Mouse (Mus musculus): ENCODE data around the gene Fxyd3. TPM values are rescaled to one million over a fixed set of nuclear protein-coding genes. Genes with fewer than 3 reads are reported as not detected.

Fxyd3 gene
- polyA plus RNA-seq, 1 experiment = not detected

DNA sequence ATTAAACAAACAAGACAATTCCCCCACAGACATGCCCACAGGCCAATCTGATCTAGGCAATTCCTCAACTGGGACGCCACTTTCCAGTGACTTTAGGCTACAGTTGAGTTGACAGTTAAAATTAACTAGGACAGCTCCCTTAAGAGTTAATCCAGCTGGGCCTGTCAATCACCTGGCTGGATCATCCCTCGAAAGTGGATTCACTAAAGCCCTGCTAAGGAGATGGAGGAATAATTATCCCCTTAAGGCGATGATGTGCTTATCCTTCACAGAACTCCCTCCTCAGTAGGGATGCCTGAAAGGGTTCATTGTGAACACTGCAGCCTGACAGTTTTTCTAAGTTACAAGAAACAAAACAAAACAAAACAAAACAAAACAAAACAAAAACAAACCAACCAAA is 4.1 kb upstream of the Fxyd3 start:
- Histone ChIP-seq H3K4me1 (ENCODE audit: control insufficient read depth, insufficient read depth, low read length) (peaks cover 13% of the 10 kb centered on the region), H3K27ac (ENCODE audit: insufficient read depth, low read depth, low read length) (no peak overlapping the region), H3K4me3 (ENCODE audit: insufficient read depth, low read depth, low read length) (no peak overlapping the region)
- no peak for TF ChIP-seq POLR2A (IDR thresholded peaks at IDR 0.05; ENCODE audit: insufficient read depth, low read depth, low read length)
- no peak for TF ChIP-seq CTCF (IDR thresholded peaks at IDR 0.05; ENCODE audit: insufficient read depth, low read depth, low read length)
- WGBS = 55% methylated on average over 3 of the region's 3 CpGs

DNA sequence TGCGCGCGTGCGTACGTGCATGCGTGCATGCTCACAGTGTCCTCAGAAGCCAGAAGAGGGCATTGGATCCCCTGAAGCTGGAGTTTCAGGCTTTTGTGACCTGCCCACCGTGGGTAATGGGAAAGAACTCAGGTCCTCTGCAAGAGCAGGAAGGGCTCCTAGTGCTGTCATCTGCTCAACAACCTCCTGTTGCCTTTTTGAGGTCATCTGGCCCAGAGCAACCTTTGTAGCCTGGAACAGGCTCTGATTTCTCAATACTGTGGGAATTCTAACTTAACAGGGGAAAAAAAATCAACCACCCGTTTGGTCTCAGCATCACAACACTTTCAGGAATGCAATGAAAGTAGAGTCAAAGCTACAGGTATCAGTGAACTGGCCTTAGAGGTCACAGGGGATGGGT is 3.2 kb upstream of the Fxyd3 start:
- TF ChIP-seq CTCF (IDR thresholded peaks at IDR 0.05; ENCODE audit: insufficient read depth, low read depth, low read length) = no peak
- no peak for TF ChIP-seq POLR2A (IDR thresholded peaks at IDR 0.05; ENCODE audit: insufficient read depth, low read depth, low read length)
- 92% methylated on average over 8 of the region's 8 CpGs for WGBS
- Histone ChIP-seq H3K4me1 (ENCODE audit: control insufficient read depth, insufficient read depth, low read length) (peaks cover 9% of the 10 kb centered on the region), H3K27ac (ENCODE audit: insufficient read depth, low read depth, low read length) (no peak overlapping the region), H3K4me3 (ENCODE audit: insufficient read depth, low read depth, low read length) (no peak overlapping the region)

GRCm38 (mm10) chr7:31077885-31078445 is 1.5 kb upstream of the Fxyd3 start:
- Histone ChIP-seq H3K27ac (ENCODE audit: insufficient read depth, low read depth, low read length) (peak overlapping the region; percentile 43), H3K4me3 (ENCODE audit: insufficient read depth, low read depth, low read length) (no peak overlapping the region), H3K4me1 (ENCODE audit: control insufficient read depth, insufficient read depth, low read length) (peaks cover 7% of the 10 kb centered on the region)
- WGBS = 39% methylated on average over 5 of the region's 5 CpGs
- peak; percentile 29; the same call in 1 of the 2 replicates for TF ChIP-seq CTCF (IDR thresholded peaks at IDR 0.05; ENCODE audit: insufficient read depth, low read depth, low read length)
- no peak for TF ChIP-seq POLR2A (IDR thresholded peaks at IDR 0.05; ENCODE audit: insufficient read depth, low read depth, low read length)

DNA sequence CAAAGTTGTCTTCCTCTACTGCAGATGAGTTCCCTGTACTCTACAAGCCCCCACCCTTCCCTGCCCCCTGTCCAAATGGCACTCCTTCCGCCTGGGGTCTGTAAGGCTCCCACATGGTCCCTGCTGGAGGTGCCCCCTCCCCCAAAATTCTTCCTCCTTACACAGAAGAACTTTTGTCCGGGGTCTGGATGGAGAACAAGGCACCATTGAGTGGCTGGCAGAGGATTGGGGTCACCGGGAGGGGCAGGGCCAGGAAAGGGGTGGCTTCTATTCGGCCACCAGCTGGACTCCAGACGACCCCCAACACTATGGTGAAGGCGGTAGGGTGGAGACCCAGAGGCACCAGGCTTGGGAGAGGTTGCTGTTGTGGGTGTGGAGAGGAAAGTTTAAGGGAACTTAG is 966 bp upstream of the Fxyd3 start:
- H3K4me1 ChIP-seq (ENCODE audit: control insufficient read depth, insufficient read depth, low read length) = peaks cover 4% of the 10 kb centered on the region; the same call in 1 of the 2 replicates
- 24% methylated on average over 6 of the region's 6 CpGs for WGBS
- TF ChIP-seq CTCF (IDR thresholded peaks at IDR 0.05; ENCODE audit: insufficient read depth, low read depth, low read length) (no peak), POLR2A (IDR thresholded peaks at IDR 0.05; ENCODE audit: insufficient read depth, low read depth, low read length) (no peak)
- no peak overlapping the region for H3K4me3 ChIP-seq (ENCODE audit: insufficient read depth, low read depth, low read length)
- peak overlapping the region; percentile 43; the same call in 1 of the 2 replicates for H3K27ac ChIP-seq (ENCODE audit: insufficient read depth, low read depth, low read length)

DNA sequence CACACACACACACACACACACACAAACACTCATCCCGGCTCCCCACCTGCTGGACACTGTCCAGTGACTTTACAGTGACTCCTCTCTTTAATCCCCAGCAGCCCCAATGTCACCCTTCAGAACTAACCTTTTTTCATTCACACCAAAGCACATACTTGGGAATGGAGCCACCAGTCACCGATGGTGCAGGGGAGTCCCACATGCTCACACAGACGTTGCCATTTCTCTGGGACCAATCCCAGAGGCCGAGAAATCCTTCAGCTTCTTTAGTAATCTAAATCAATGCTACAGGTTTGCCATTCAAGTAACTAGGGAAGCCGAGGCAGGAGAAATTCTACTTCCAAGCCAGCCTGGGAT is 1.8 kb downstream of the Fxyd3 start:
- no peak overlapping the region for H3K4me3 ChIP-seq (ENCODE audit: insufficient read depth, low read depth, low read length)
- 73% methylated on average over 5 of the region's 5 CpGs for WGBS
- peaks cover 4% of the 10 kb centered on the region; the same call in 1 of the 2 replicates for H3K4me1 ChIP-seq (ENCODE audit: control insufficient read depth, insufficient read depth, low read length)
- TF ChIP-seq CTCF (IDR thresholded peaks at IDR 0.05; ENCODE audit: insufficient read depth, low read depth, low read length) = no peak
- no peak for TF ChIP-seq POLR2A (IDR thresholded peaks at IDR 0.05; ENCODE audit: insufficient read depth, low read depth, low read length)
- no peak overlapping the region for H3K27ac ChIP-seq (ENCODE audit: insufficient read depth, low read depth, low read length)

GRCm38 (mm10) chr7:31074061-31074712 is 2.3 kb downstream of the Fxyd3 start:
- WGBS = 58% methylated on average over 7 of the region's 7 CpGs
- Histone ChIP-seq H3K4me3 (ENCODE audit: insufficient read depth, low read depth, low read length) (no peak overlapping the region), H3K4me1 (ENCODE audit: control insufficient read depth, insufficient read depth, low read length) (peaks cover 4% of the 10 kb centered on the region; the same call in 1 of the 2 replicates), H3K27ac (ENCODE audit: insufficient read depth, low read depth, low read length) (no peak overlapping the region)
- TF ChIP-seq POLR2A (IDR thresholded peaks at IDR 0.05; ENCODE audit: insufficient read depth, low read depth, low read length) (no peak), CTCF (IDR thresholded peaks at IDR 0.05; ENCODE audit: insufficient read depth, low read depth, low read length) (no peak)

GRCm38 (mm10) chr7:31073546-31073945 is 3.0 kb downstream of the Fxyd3 start:
- no peak overlapping the region for H3K4me3 ChIP-seq (ENCODE audit: insufficient read depth, low read depth, low read length)
- TF ChIP-seq POLR2A (IDR thresholded peaks at IDR 0.05; ENCODE audit: insufficient read depth, low read depth, low read length) = no peak
- no peak for TF ChIP-seq CTCF (IDR thresholded peaks at IDR 0.05; ENCODE audit: insufficient read depth, low read depth, low read length)
- peaks cover 4% of the 10 kb centered on the region; the same call in 1 of the 2 replicates for H3K4me1 ChIP-seq (ENCODE audit: control insufficient read depth, insufficient read depth, low read length)
- H3K27ac ChIP-seq (ENCODE audit: insufficient read depth, low read depth, low read length) = no peak overlapping the region

- Histone ChIP-seq H3K4me1 (ENCODE audit: control insufficient read depth, insufficient read depth, low read length) (0 out of 2 replicates have a peak, but pooled peaks cover 4% of the 10 kb centered on the region), H3K27ac (ENCODE audit: insufficient read depth, low read depth, low read length) (no peak overlapping the region), H3K4me3 (ENCODE audit: insufficient read depth, low read depth, low read length) (no peak overlapping the region)
- TF ChIP-seq CTCF (IDR thresholded peaks at IDR 0.05; ENCODE audit: insufficient read depth, low read depth, low read length) (no peak), POLR2A (IDR thresholded peaks at IDR 0.05; ENCODE audit: insufficient read depth, low read depth, low read length) (no peak)
- WGBS = 75% methylated on average over 9 of the region's 9 CpGs
Measured at GRCm38 (mm10) chr7:31072326-31072725, 4.2 kb downstream of the Fxyd3 start.

DNA sequence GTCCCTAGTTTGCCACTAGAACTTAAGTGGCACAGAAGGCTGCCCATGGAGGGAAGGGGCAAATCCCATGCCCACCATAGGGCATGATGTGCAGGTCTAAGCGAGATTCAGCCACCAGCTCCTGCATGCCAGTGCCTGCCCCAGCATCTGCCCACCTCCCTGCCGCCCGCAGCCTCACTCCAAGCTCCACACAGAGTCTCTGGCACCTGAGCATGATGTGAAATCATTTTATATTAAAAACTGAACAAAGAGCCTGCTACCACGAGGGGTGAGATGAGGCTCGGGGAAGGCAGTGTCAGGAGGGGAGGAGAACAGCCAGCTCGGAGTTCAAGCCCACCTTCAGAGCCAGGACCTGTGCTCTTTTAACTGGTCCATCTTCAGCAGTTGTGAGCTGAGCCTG is 6.2 kb downstream of the Fxyd3 start:
- no peak overlapping the region for H3K27ac ChIP-seq (ENCODE audit: insufficient read depth, low read depth, low read length)
- TF ChIP-seq CTCF (IDR thresholded peaks at IDR 0.05; ENCODE audit: insufficient read depth, low read depth, low read length) (no peak), POLR2A (IDR thresholded peaks at IDR 0.05; ENCODE audit: insufficient read depth, low read depth, low read length) (no peak)
- WGBS = 83% methylated on average over 6 of the region's 6 CpGs
- H3K4me1 ChIP-seq (ENCODE audit: control insufficient read depth, insufficient read depth, low read length) = 0 out of 2 replicates have a peak, but pooled peaks cover 4% of the 10 kb centered on the region
- no peak overlapping the region for H3K4me3 ChIP-seq (ENCODE audit: insufficient read depth, low read depth, low read length)

Data from olfactory bulb, adult 2 months (tissue).